Mouse (Mus musculus) heart, adult 8-10 months (tissue): ENCODE data around the gene Arl6ip4. TPM values are rescaled to one million over a fixed set of nuclear protein-coding genes. Genes with fewer than 3 reads are reported as not detected.

Source experiments
- DNase-seq: peaks from one replicate; pipeline ENCODE4 v3.0.0; 2022; ENCODE audit warnings: low spot score
- total RNA-seq, 4 experiments: library from RNA; stranded (reverse); gene quantifications; 2 replicates each; pipeline ENCODE4 v1.2.4; 2022

Gene Arl6ip4
- total RNA-seq = 10 to 100 TPM; 34.8 to 38.4 (median 37.4) TPM

GRCm38 (mm10) chr5:124115990-124116845, at the start of gene Arl6ip4:
Arl6ip4 (plus strand) TSS chr5:124116089.
- peak; percentile 72 for DNase-seq

- no peak for DNase-seq
Measured at GRCm38 (mm10) chr5:124069657-124070056, 46.2 kb upstream of the Arl6ip4 start.

GRCm38 (mm10) chr5:124073682-124074081, 42.2 kb upstream of the Arl6ip4 start:
- DNase-seq = no peak

DNA sequence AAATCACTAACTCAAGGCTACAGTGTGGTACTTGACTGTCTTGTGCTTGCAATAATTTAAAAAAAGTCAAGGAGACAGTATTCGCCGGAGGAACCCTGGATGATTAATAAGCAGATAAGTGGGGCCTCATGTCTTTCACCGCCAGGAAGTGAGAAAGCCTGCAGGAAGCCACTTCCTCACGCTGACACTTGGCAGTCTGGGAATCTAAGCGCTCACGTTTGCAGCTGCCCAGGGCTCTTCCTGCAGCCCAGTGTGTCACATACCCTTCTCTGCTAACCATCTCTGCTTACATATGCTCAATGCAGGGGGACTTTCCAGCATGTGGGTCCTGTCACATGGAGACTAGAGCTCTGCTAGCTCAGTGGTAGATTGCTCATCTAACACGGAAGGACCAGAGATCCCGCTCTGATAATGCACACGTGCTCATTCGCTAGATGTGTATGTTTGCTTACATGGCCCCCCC, 41.0 kb upstream of the Arl6ip4 start:
- peak; percentile 26 for DNase-seq

DNA sequence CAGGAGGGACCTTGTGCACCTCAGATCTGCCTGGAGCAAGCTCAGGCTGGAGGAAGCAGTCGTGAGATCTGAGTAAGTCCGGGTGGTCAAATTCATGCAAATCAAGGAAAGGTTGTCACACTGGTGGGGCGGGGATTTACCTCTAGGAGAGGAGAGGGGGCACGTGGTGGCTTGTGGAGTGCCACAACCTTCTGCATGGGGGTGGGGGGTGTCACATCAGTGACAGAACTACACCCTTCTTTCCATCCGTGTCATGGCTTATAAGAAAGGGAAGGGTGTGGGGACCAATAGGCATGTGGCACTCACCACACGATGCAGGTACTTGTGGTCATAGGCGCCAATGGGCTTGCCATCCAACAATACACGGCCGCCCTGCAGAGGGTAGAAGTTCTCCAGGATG, 40.2 kb upstream of the Arl6ip4 start:
- no peak for DNase-seq

GRCm38 (mm10) chr5:124076559-124076958, 39.3 kb upstream of the Arl6ip4 start:
- DNase-seq = no peak

DNA sequence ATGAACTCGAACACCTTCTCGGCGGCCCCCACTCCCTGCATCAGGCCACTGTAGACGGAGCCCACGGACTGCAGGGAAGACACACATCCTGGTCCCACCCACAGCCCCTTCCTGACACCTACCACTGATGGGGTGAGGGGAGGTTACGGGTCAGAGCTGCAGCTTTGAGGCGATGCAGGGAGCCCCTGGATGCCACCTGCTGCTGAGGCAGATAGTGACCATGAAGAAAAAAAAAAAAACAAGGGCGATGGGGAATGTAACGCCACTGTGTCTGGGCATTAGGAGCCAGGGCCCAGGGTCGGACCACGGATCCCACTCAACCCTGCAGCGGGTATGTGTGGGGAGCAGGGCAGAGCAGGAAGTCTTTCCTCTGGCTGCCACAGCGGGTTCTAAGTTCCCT, 38.6 kb upstream of the Arl6ip4 start:
- no peak for DNase-seq

DNA sequence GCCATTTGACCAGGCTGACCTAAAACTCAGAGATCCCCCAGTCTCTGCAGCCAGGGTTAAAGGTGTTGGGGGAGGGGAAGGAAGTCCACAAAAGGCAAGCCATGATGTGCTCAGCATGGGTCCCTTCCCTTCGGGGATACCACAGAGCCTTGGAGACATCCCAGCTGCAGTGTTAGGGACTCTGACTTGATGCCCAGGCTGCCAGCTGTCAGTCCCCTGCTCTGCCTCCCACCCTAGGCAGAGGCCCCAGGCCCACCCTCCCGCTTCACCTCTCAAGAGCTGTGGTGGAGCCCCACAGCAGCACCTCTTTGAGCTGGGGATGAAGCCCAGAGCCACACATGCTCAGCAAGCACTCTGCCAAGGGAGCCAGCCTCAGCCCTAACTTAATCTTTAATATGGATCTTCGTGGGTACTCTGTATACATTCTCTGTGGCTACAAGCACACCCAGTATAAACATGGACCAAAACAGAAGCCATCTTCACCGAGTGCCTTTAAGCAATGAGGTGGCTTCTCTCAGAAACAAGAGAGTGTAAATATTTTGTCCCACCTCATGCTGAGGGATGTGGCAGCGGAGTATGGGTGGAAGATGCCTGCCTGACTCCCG, 37.9 kb upstream of the Arl6ip4 start:
- DNase-seq = no peak

DNA sequence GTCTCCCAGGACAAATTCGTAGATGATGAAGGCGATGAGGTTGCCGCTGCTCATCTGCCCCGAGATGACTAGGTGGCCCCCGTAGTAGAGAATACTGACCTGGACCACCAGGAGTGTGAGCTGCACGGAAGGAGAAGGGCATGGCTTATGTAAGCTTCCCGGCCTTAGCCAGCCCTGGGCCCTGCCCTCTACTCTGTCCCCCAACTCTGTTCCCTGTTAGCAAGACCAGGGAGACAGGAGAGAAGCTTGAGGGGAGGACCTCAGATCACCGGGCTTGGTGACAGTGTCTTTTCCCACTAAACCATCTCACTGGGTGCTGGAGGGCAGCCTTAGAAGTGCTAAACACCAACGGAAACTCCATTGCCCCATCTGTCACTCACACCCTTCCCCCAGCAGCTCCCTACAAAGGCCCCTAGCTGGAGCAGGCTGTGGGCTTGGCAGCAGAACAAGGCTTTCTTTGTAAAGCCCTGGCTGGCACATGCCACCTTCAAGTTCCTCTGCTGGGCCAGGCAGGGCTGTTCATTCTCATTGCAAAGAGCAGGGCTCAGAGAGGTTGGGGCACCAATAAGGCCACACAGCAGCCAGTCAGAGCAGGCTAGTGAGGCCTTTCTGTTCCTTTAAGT, 37.0 kb upstream of the Arl6ip4 start:
- DNase-seq = no peak

GRCm38 (mm10) chr5:124079880-124080279, 36.0 kb upstream of the Arl6ip4 start:
- no peak for DNase-seq

DNA sequence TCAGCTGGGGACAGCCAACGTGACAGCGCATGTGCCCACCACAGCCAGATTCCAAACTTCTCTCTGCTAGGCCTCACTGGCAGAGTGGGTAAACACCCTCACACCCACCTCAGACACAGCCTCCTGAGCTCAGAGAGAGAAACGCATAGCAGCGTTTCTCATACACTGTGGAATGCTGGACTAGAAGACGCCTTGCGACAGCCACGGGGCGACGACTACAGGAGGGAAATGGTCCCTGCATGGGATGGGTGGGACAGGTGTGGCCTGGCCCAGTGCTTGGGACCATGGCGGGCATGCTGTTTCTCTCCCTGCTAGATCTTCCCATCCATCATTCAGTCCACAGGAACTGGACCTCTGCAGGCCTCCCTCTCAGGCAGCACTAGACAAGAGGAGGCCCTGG, 33.4 kb upstream of the Arl6ip4 start:
- no peak for DNase-seq

DNA sequence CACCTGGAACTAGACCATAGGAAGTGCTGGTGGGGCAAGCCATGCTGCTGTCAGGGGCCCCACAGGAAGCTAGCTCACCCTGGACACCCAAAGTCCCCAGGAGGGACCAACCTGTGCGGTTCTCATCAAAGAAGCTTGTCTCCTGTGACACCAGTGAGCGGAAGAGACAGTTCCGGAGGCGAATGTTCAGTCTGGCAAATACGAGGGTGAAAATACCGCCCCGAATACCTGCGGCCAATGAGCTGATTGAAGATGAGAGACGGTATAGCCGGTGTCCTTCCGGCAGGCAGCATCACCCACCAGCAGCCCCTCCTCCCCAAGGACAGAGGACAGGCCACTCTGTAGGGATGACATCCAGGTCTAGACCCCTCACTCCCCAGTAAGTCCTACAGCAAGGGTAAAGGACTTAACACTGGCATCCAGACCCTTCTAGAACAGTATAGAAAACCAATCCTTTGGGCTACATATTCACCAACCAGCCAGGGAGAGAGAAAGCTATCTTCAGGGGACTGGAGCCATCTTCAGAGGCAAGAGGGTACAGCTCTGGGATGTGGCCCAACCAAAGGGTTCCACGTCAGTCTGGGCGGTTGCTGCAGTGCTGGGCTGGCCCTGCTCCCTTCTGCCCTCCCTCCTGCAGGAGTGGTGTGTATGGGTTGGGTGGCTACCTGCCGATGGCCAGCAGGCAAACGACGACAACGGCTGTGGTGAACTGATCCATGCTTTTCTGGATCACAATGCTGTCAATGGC, 32.8 kb upstream of the Arl6ip4 start:
- DNase-seq = no peak

DNA sequence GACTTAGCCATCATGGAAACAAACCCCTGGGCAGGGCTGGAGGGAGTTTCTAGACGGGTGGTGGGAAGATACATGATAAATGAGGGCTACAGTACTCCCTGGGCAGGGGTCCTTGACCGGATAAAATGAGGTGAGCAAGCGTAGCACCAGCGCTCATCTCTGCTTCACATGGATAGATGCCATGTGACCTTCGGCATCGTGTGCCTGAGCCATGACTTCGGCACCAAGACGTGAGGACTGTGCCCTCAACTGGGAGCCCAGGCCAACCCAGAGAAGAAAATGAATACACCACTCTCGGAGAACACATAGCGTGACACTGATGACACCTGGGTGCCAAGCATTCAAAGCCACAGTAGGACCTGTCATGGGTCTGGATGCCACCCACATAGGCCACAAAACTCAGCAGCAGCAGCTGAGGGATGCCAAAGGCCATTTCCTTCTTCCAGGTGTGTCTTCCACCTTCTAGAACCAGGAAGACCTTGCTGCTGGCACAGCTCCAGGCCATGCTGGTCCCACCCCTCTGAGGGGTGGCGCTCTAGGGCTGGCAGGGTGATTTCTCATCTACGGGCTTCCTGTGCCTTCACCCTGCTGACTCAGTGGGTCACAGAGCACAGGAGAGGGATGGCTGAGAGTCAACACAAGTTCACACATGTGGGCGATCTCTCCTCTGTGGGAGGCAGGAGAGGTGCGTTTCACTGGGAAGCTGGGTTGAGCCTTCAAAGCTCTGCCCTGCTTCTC, 31.9 kb upstream of the Arl6ip4 start:
- no peak for DNase-seq

- peak; percentile 85 for DNase-seq
Measured at GRCm38 (mm10) chr5:124084588-124085173, 31.2 kb upstream of the Arl6ip4 start.

- DNase-seq = no peak
Measured at GRCm38 (mm10) chr5:124085513-124085912, 30.4 kb upstream of the Arl6ip4 start.

DNA sequence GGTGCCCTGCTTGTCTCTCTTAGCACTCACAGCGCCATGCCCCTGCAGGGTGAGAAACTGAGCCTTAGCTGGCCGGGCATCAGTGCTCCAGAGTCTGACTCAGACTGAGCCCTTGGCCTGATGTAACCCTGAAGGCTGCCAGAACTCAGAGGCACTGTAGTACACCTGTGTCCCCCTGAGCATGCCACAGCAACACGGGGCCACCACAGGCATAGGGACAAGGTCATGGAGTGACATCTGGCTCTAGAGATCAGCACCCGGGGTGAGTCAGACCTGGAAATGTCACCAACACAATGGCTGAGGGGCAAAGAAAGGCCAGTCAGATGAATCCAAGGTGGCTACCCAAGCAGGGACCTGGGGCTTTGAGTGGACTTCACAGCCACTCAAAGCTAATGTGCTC, 29.0 kb upstream of the Arl6ip4 start:
- no peak for DNase-seq

- DNase-seq = no peak
Measured at GRCm38 (mm10) chr5:124089868-124090267, 26.0 kb upstream of the Arl6ip4 start.

DNA sequence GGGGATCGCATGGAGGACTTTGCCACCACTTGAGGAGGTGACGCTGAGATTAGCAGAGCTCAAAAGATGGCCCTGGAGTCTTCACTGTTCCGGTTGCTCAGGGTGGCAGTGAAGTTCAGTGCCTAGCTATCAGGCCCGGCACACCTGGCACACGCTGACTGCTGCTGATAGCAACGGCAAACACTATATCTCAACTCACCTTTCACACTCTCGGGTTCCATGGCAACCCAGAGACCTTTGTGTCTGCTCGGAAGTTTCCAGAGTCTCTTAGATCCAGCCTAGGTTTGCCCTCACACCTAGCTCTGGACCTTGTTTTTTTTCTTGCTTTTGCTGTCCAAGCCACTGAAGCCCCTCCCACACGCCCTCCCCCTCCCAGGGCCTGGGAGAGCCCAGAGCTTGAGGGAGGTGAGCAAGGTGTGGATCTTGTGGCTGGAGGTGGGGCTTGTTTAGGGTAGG, 23.9 kb upstream of the Arl6ip4 start:
- no peak for DNase-seq

DNA sequence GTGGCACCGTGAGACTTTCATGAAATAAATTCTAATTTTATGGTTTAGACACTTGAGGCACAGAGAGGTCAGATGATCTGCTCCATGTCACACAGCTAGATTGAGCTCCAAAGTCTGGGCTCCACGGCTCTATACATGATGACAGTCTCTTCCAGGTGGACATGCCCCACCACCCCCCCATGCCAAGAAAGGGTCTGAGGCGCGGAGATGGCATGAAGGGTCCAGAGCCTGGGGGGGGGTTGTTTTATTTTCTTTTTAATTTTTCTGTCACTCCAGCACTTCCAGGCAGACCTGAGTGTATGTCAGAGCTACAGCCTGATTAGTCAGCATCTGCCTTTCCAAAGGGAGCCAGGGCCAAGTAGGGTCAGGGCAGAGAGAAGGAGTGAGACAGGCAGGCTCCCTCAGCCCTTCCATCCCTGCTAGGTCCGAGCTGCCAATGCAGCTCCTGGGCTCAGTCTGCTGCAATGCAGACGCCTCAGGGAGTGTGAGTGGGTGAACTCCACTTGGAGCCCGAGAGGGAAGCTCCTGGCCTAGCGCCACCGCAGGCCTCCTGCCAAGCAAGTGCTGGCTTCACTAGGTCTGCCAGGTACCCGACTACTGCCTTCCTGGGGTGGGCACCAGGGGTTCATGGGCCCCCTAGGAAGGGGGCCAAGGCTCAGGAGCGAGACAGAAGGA, 22.6 kb upstream of the Arl6ip4 start:
- peak; percentile 38 for DNase-seq
